In the genomic region with DNA sequence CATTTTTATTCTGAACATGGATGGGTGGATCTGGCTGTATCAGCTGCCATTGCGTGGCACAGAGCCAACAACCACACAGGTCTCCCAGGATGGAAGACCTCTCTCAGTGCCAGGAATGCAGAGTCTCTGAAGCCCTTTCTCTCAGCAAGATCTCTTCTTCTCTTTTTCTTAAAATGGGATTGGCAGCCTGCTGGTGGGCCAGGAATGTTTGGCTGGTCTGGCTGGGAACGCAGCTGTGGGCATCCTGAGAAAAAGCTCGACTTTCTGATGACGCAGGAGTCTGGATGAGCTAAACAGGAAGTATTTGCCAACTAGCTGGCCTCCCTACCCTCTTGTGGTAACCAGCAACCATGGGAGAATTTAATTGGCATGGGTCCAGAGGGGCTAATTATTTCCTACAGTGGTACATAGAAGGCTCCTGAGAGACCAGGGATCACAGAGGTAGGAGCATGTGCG, we compare ENCODE assay signal across 9 mouse cellular contexts.
DNase-seq lines count a peak whose midpoint lies in the region; ATAC-seq and TF ChIP-seq lines count a peak whose summit lies in the region.
"Had no signal": no experiment of that assay in that cellular context is flagged by ENCODE, and none has a peak within 500 bp of the region (broad histone marks: within the 10 kb centered on the region; RNA-seq: fewer than 3 reads in every experiment).

No protein-coding gene starts in this region.

- H3K4me3 ChIP-seq in gastrocnemius, adult 2 months: no peak overlapping the region
- H3K4me3 ChIP-seq in kidney, embryonic 16.5 days (ENCODE audit: low read length): no peak overlapping the region

- H3K36me3 ChIP-seq in kidney, embryonic 16.5 days (ENCODE audit: insufficient read depth, low read length): no peaks in the 10 kb centered on the region

- no peak overlapping the region for H3K9ac ChIP-seq in kidney, embryonic 16.5 days (replicated peaks; ENCODE audit: low read length)

- intact Hi-C loops in gastrocnemius, adult 2 months (cut with DNase I): no loop called here
- intact Hi-C loops in gastrocnemius, postnatal 36 days (cut with DNase I): no loop called here

- no peak for TF ChIP-seq CTCF in gastrocnemius, adult 2 months (IDR thresholded peaks at IDR 0.05)

- H3K27me3 ChIP-seq in kidney, embryonic 16.5 days (ENCODE audit: insufficient read depth, low read length): no peaks in the 10 kb centered on the region

- DNase-seq in gastrocnemius, adult 2 months: peak; percentile 34
- no peak for DNase-seq in gastrocnemius, postnatal 4 days (ENCODE audit: low spot score in 2 of 2)
- DNase-seq in right cerebral cortex, postnatal 4 days: peak; percentile 52
- no peak for DNase-seq in right cerebral cortex, postnatal 25 days
- DNase-seq in gastrocnemius, postnatal 36 days: no peak
- DNase-seq in c-Kit-positive CD71-positive TER-119-positive erythroid progenitor cells, embryonic 14.5 days (ENCODE audit: low spot score): no peak
- DNase-seq in adrenal gland, adult 2 months: no peak
- DNase-seq: adrenal gland, postnatal 36 days had no signal

- H3K4me2 ChIP-seq in kidney, embryonic 16.5 days (replicated peaks; ENCODE audit: low read depth, low read length): no peak overlapping the region

- WGBS in kidney, embryonic 16.5 days: 66% methylated on average over 5 of the region's 5 CpGs

- H3K9me3 ChIP-seq in kidney, embryonic 16.5 days (ENCODE audit: low read length): no peaks in the 10 kb centered on the region

- no peaks in the 10 kb centered on the region for H3K4me1 ChIP-seq in kidney, embryonic 16.5 days (ENCODE audit: insufficient read depth, low read length)

- peak overlapping the region; percentile 28; the same call in 1 of the 2 replicates for H3K27ac ChIP-seq in gastrocnemius, adult 2 months
- no peak overlapping the region for H3K27ac ChIP-seq in kidney, embryonic 16.5 days (ENCODE audit: low read length)

- ATAC-seq in kidney, embryonic 16.5 days (ENCODE audit: low FRiP score, low TSS enrichment): peak; percentile 84

Comparison
In these comparisons a context has a peak if more than half of its experiments do, and no peak if none do; other contexts are left out.
1. DNase-seq: peak in gastrocnemius, adult 2 months (single experiment) and right cerebral cortex, postnatal 4 days (single experiment); none in gastrocnemius, postnatal 4 days (0 of 2), right cerebral cortex, postnatal 25 days (single experiment), gastrocnemius, postnatal 36 days (0 of 2), c-Kit-positive CD71-positive TER-119-positive erythroid progenitor cells, embryonic 14.5 days (single experiment) and adrenal gland, adult 2 months (single experiment).